Mouse (Mus musculus) cerebellum, adult 8-10 months (tissue): ENCODE data around the gene Kng1.
"Not testable (repeated sequence)": the region's sequence is repeated elsewhere in the genome, so short reads cannot be mapped to it uniquely, and the experiment has no call there.

Experiments used
- DNase-seq: peaks from one replicate; pipeline ENCODE4 v3.0.0; 2022

The Kng1 gene

GRCm38 (mm10) chr16:23057668-23058447, at the start of gene Kng1:
TSS of gene Kng1 (plus strand) at chr16:23057865.
- DNase-seq = not testable (repeated sequence)

GRCm38 (mm10) chr16:23013786-23014185, 43.9 kb upstream of the Kng1 start:
- not testable (repeated sequence) for DNase-seq

GRCm38 (mm10) chr16:23014645-23015044, 43.0 kb upstream of the Kng1 start:
- not testable (repeated sequence) for DNase-seq

- DNase-seq = not testable (repeated sequence)
Measured at GRCm38 (mm10) chr16:23020571-23020970, 37.1 kb upstream of the Kng1 start.

- no peak for DNase-seq
Measured at GRCm38 (mm10) chr16:23025111-23025510, 32.6 kb upstream of the Kng1 start.

- no peak for DNase-seq
Measured at GRCm38 (mm10) chr16:23026582-23026981, 31.1 kb upstream of the Kng1 start.

- not testable (repeated sequence) for DNase-seq
Measured at GRCm38 (mm10) chr16:23027341-23027740, 30.3 kb upstream of the Kng1 start.

- not testable (repeated sequence) for DNase-seq
Measured at GRCm38 (mm10) chr16:23028966-23029600, 28.6 kb upstream of the Kng1 start, which contains the start of gene Kng2. TSS of gene Kng2 (minus strand) at chr16:23029482.

GRCm38 (mm10) chr16:23030673-23031435, 26.8 kb upstream of the Kng1 start:
- DNase-seq = no peak

- DNase-seq = no peak
Measured at GRCm38 (mm10) chr16:23033673-23034072, 24.0 kb upstream of the Kng1 start.

GRCm38 (mm10) chr16:23037744-23038143, 19.9 kb upstream of the Kng1 start:
- DNase-seq = no peak

- DNase-seq = no peak
Measured at GRCm38 (mm10) chr16:23039281-23039680, 18.4 kb upstream of the Kng1 start.

GRCm38 (mm10) chr16:23040876-23041275, 16.8 kb upstream of the Kng1 start:
- DNase-seq = no peak

GRCm38 (mm10) chr16:23046319-23046718, 11.3 kb upstream of the Kng1 start:
- DNase-seq = no peak

GRCm38 (mm10) chr16:23059630-23060029, 2.0 kb downstream of the Kng1 start:
- DNase-seq = not testable (repeated sequence)

- DNase-seq = not testable (repeated sequence)
Measured at GRCm38 (mm10) chr16:23060781-23061325, 3.2 kb downstream of the Kng1 start.

- DNase-seq = not testable (repeated sequence)
Measured at GRCm38 (mm10) chr16:23077516-23077915, 19.9 kb downstream of the Kng1 start.

GRCm38 (mm10) chr16:23087159-23087558, 29.5 kb downstream of the Kng1 start:
- DNase-seq = not testable (repeated sequence)

GRCm38 (mm10) chr16:23087712-23088111, 30.0 kb downstream of the Kng1 start:
- DNase-seq = not testable (repeated sequence)

GRCm38 (mm10) chr16:23088491-23088890, 30.8 kb downstream of the Kng1 start:
- DNase-seq = not testable (repeated sequence)

GRCm38 (mm10) chr16:23091345-23091744, 33.7 kb downstream of the Kng1 start:
- not testable (repeated sequence) for DNase-seq

GRCm38 (mm10) chr16:23093321-23093953, 35.8 kb downstream of the Kng1 start:
- DNase-seq = no peak
